32 mouse cellular contexts compared by ENCODE assay signal in the genomic region with DNA sequence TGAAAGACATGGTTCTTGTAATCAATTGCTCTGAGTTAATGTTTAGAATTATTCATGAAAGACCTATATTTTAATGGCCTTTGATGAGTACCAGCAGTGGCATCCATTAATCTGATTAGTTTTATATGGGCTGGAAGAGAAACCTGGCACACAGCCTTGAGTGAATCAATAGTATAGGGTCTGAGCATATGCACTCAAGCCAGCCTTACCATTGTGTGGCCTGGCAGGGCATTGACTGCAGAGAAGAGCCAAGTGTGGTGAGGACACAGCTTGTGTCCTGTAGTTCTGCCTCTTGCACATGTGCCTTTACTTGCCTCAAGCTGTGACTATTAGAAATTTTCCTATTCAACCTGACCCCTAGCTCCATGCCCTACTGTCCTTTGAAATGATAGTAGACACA.
"Had no signal": no experiment of that assay in that cellular context is flagged by ENCODE, and none has a peak within 500 bp of the region (broad histone marks: within the 10 kb centered on the region; RNA-seq: fewer than 3 reads in every experiment).

No protein-coding gene starts in this region.

- H3K9ac ChIP-seq: limb, embryonic 12.5 days; limb, embryonic 13.5 days; limb, embryonic 15.5 days; liver, embryonic 12.5 days; liver, embryonic 13.5 days; liver, embryonic 14.5 days; liver, embryonic 15.5 days; liver, postnatal 0 days; lung, embryonic 14.5 days; lung, embryonic 15.5 days; midbrain, embryonic 12.5 days; midbrain, embryonic 13.5 days; midbrain, embryonic 15.5 days had no signal

- H3K9me3 ChIP-seq: limb, embryonic 10.5 days; limb, embryonic 12.5 days; limb, embryonic 13.5 days; limb, embryonic 15.5 days; liver, embryonic 13.5 days; liver, embryonic 15.5 days; lung, embryonic 15.5 days; midbrain, embryonic 10.5 days; midbrain, embryonic 12.5 days; midbrain, embryonic 13.5 days; midbrain, embryonic 15.5 days had no signal

- H3K4me3 ChIP-seq: left cerebral cortex, adult 2 months; limb, embryonic 10.5 days; limb, embryonic 12.5 days; limb, embryonic 13.5 days; limb, embryonic 15.5 days; liver, embryonic 12.5 days; liver, embryonic 13.5 days; liver, embryonic 15.5 days; lung, embryonic 15.5 days; megakaryocyte, embryonic 14.5 days; midbrain, embryonic 10.5 days; midbrain, embryonic 12.5 days; midbrain, embryonic 13.5 days; midbrain, embryonic 15.5 days; myocyte had no signal

- ATAC-seq: liver, embryonic 12.5 days; liver, postnatal 0 days; lung, postnatal 0 days; midbrain, embryonic 13.5 days; midbrain, embryonic 15.5 days; midbrain, embryonic 16.5 days had no signal

- H3K36me3 ChIP-seq: limb, embryonic 10.5 days; limb, embryonic 12.5 days; limb, embryonic 13.5 days; limb, embryonic 15.5 days; liver, embryonic 12.5 days; liver, embryonic 13.5 days; liver, embryonic 15.5 days; lung, embryonic 15.5 days; midbrain, embryonic 10.5 days; midbrain, embryonic 12.5 days; midbrain, embryonic 13.5 days; midbrain, embryonic 15.5 days had no signal

- DNase-seq: left cerebral cortex, postnatal 4 days; liver; liver, embryonic 13.5 days; liver, postnatal 0 days; lung, adult 18-20 months; lung, adult 2 months; lung, embryonic 14.5 days; lung, postnatal 10 days; lung, postnatal 14 days; lung, postnatal 36 days; lung, postnatal 4 days; midbrain, embryonic 14.5 days had no signal

- H3K4me2 ChIP-seq: limb, embryonic 12.5 days; limb, embryonic 13.5 days; limb, embryonic 15.5 days; liver, embryonic 11.5 days; liver, embryonic 12.5 days; liver, embryonic 13.5 days; liver, embryonic 15.5 days; lung, embryonic 14.5 days; lung, embryonic 15.5 days; midbrain, embryonic 11.5 days; midbrain, embryonic 12.5 days; midbrain, embryonic 13.5 days; midbrain, embryonic 15.5 days had no signal

- H3K27me3 ChIP-seq: limb, embryonic 12.5 days; limb, embryonic 13.5 days; limb, embryonic 15.5 days; liver, embryonic 12.5 days; liver, embryonic 13.5 days; liver, embryonic 15.5 days; lung, embryonic 15.5 days; megakaryocyte, embryonic 14.5 days; midbrain, embryonic 12.5 days; midbrain, embryonic 13.5 days; midbrain, embryonic 15.5 days had no signal

- H3K27ac ChIP-seq: left cerebral cortex, adult 2 months; limb, embryonic 10.5 days; limb, embryonic 12.5 days; limb, embryonic 13.5 days; limb, embryonic 15.5 days; liver, embryonic 12.5 days; liver, embryonic 13.5 days; liver, embryonic 14.5 days; liver, embryonic 15.5 days; lung, embryonic 15.5 days; macrophage; midbrain, embryonic 10.5 days; midbrain, embryonic 12.5 days; midbrain, embryonic 13.5 days; midbrain, embryonic 15.5 days had no signal

- H3K4me1 ChIP-seq: limb, embryonic 15.5 days; liver, embryonic 12.5 days; liver, embryonic 13.5 days; liver, embryonic 15.5 days; lung, embryonic 15.5 days; megakaryocyte, embryonic 14.5 days; midbrain, embryonic 10.5 days; midbrain, embryonic 12.5 days; midbrain, embryonic 13.5 days; midbrain, embryonic 15.5 days had no signal
